Mouse (Mus musculus) layer of hippocampus, adult 8-10 months (tissue): ENCODE results near the gene Cdk19. TPM values are rescaled to one million over a fixed set of nuclear protein-coding genes. Genes with fewer than 3 reads are reported as not detected.
"Not testable (repeated sequence)": the region's sequence is repeated elsewhere in the genome, so short reads cannot be mapped to it uniquely, and the experiment has no call there.

Experiments used
- DNase-seq, 2 experiments: peaks; one replicate each; pipeline ENCODE4 v3.0.0; 2022; ENCODE audit warnings: low spot score in 2 of 2
- total RNA-seq, 4 experiments: library from RNA; stranded (reverse); gene quantifications; 2 replicates each; pipeline ENCODE4 v1.2.4; 2022

The Cdk19 gene
- total RNA-seq, 4 experiments from 2014 or later, result 32.8 to 35.1 (median 34.0) TPM

GRCm38 (mm10) chr10:40385397-40385796 is 46.0 kb downstream of the Cdk19 start:
- DNase-seq, result no peak

DNA sequence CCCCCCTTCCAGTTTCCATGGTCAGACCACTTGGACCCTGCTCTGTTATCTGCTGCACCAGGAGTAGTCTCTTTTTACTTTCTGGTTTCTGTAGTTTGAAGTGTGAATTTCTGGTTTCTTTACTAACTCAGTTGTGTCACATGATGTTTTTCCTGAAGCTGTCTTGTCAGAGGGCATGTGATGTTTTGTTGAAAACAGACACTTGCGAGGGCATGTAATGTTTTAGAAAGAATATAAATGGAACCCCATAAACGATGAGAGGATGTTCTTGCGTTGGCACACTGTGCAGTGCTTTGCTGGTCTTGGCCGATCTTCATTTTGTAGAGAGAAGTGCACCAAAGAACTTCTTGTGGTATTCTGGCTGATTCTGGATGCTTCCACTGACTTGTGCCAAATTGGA is 46.8 kb downstream of the Cdk19 start:
- DNase-seq, result no peak

DNA sequence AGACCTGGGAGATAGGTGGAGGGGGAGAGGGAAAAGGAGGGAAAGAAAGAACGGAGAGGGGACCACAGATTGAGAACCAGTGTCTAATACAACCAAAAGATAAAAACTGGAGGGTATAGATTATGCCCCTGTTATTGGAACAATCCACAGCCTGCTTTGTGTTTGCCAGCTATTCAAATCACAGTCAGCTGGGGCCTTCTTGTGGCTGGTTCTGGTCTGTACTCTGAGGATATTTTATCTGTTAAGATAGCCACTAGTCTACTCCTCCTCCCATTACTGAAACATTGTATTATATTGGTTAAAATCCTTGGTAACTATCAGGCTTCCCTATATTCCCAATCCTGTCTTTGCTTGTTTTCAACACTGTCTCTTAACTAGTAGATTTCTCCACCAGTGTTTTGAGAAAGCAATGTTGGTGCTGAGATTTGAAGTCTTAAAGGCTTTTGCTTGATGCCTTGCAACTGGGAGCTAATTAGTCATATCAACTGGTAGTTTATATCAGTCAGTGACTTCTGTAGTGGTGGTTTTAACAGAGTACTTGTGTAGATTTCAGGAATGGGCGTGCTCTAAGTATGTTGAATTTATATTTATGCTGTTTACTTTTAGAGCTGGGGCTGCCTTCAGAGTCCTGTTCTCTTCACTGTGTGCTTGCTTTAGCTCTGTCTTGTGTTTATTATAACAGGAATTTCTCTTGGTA is 54.2 kb downstream of the Cdk19 start:
- no peak for DNase-seq

DNA sequence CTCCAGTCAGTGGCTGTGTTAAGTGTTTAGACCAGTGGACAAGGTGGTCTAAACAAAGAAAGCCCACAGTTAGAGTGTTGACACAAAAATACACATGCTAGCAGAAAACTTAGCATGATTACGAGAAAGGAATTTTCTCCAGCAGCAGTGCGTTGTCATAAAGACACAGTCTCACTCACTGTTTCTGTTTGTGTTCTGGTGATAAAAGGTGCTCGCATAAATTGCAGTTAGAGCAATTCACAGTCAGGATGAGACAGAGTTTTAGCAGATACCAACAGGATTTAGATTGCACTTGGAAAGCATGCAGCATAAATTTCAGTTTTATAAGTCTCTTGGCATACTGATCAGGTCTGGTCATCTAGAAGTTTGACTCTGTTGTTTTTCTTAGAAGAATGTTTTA is 59.5 kb downstream of the Cdk19 start:
- DNase-seq, result no peak

DNA sequence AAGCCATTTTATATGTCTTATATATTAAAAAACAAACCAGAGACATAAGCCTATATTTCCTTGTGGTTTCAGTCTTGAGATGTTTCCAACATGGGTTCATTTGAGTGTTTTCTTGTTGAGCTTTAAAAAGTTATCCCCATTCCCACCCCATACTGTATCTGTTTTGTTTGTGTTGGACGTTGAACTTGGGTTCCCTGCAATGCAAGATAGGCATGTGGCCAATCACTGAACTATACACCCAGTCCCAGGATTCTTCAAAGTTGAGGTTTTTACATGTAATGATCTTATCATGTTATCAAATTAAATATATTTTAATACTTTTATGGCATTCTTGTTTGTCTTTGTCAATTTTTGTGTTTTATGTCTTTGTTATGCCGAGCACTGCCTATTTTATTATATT is 60.0 kb downstream of the Cdk19 start:
- no peak for DNase-seq

DNA sequence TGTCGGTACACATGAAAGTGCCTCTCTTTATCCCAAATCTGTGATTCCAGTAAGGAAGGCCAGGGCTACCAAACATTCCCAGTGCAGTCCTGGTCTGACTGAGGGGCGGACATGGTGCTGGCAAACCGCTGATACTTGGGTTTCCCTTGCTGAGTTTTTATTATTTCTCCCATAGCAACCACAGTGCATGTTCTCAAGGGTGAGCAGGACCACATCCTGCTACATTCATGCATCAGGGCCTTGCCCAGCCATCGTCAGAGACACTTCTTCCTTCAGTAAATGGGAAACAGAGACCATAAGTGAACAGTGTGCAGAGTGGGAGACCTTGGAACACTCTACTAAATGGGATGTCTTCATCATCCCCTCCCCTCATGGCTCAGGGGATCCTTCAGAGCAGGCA is 60.9 kb downstream of the Cdk19 start:
- DNase-seq, result no peak

DNA sequence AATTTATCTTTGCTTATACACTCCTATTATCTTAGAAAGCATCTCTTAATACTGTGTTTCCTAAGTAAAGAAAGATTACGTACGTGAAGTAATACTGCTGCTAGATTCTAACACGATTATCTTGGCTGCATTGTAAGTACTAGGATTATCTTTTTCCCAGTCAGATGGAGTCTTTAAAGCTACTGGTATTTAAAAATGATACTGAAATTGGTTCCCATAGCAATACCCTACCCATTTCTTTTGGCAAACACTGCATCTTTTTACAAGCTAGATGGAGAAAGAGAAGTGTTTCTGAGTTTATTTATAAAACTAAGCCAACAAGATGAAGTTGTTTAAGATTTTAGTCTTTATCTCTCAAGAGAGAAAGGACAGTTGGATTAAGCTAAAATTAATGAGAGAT is 67.3 kb downstream of the Cdk19 start:
- no peak for DNase-seq

GRCm38 (mm10) chr10:40409336-40409735 is 70.0 kb downstream of the Cdk19 start:
- DNase-seq, result no peak

GRCm38 (mm10) chr10:40411370-40411769 is 72.0 kb downstream of the Cdk19 start:
- DNase-seq, result no peak

DNA sequence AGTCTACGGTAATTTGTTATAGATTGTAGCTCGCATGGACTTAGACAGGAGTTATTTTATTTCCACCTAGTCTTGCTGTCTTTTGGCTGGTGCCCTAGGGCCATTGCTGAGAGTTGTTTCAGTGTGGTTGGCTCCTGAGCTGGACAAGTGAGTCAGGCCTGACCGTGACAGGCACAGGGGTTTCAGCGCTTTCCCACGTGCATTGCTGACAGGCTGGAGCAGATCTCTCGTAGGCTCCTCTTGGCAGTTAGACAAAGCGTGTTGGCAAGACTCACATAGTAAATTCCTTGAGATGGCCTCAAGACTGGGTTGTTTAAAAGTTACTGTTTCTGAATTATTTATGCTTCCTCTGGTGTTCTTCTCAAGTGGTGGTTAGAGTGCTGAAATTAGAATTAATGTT is 77.6 kb downstream of the Cdk19 start:
- peak; percentile 30 to 51 for DNase-seq

DNA sequence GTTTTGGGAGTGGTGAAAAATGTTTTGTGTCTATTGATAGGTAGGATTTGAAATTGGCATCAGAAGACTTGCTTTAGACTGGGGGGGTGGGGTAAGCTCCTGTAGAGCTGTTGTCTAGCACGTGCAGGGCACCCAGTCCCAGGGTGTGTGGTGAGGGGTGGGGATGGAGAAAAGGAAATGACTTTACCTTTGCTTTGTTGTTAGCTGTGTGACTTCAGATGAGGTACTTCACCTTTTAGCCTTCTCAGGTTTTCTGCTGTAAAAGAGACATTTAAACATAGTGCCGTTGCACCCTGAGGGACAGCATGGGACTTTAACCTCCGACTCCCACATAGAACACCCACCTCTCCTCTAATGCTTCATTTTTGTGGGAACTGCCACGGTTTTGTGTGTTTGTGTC is 80.5 kb downstream of the Cdk19 start:
- DNase-seq, result no peak

- DNase-seq, result no peak
These were observed 81.3 kb downstream of the Cdk19 start for GRCm38 (mm10) chr10:40420703-40421102.

- DNase-seq, result no peak
These were observed 82.4 kb downstream of the Cdk19 start for GRCm38 (mm10) chr10:40421724-40422123.

DNA sequence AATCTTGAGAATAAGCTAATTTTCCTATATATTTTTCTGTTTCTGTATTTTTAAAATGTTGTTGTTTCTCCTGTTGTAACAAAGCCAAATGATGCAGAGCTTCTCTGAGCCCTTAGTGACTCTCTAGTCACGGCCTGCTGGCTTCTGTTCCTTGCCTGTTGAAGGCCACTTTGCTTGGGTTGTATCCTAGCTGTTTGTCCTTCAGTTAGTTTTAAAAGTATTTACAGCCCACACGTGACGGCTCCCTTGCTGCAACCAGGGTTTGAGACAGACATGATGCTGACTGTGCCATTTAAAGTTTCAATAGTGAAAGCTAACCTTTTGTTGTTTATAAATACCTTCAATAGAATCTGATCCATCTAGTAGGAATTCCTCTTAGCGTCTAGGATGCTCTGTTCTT is 83.3 kb downstream of the Cdk19 start:
- no peak for DNase-seq

- DNase-seq, result not testable (repeated sequence)
These were observed 85.1 kb downstream of the Cdk19 start for GRCm38 (mm10) chr10:40424428-40424827.

DNA sequence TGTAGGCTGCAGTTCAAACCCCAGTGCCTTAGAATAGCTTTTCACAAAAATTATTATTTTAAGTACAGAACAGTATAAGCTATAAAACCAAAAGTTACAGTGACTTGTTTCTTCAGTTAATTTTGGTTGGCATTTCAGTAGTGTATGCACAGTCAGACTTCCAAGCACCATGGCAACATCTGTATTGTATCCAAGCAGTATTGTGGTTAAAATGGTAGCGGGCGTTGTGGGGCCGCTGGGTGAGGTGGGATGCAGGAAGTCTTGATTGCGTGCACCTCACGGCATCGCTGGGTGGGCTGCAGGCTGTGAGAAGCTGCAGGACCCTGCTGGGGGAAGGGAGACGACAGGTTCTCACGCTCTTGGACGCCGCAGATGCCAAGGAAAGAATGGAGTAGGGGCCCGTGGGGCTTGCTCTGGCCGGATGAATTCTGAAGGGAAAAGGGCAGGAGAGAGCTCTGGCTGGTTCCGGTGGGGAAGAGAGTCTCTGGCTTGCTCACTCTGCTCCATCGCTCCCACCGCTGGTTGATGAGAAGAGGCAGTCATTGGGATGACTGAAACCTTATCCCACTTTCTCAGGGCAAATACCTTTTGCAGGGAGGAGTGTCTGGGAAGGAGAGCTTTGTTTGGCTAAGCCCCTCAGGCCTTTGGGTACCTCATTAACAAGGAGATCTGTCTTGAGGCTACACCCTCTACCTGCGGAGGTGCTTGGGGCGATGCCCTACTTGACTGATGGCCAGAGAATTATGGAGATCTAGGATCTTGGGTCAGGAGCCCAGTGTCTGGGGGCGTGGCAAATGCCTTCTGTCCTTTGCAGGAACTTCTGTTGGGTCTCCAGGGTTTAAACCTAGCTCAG is 86.1 kb downstream of the Cdk19 start:
- no peak for DNase-seq

DNA sequence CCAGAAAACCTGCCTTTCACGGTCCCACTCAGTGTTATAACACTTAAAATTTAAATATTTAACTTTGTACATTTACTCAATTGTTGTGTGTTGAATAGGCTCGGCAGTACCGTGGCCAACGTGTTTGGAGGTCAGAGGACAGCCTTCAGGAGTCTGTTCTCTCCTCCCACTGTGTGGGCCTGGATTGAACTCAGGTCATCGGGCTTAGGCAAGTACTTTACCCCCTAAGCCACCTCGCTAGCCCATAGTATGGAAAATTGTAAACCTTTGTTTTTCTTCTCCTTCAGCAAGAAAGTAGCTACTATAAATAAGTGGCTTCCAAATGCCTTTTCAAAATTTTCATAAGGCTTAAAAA is 86.7 kb downstream of the Cdk19 start:
- no peak for DNase-seq

GRCm38 (mm10) chr10:40428633-40429032 is 89.3 kb downstream of the Cdk19 start:
- no peak for DNase-seq

- DNase-seq, result no peak
These were observed 89.7 kb downstream of the Cdk19 start for GRCm38 (mm10) chr10:40429081-40429480.

DNA sequence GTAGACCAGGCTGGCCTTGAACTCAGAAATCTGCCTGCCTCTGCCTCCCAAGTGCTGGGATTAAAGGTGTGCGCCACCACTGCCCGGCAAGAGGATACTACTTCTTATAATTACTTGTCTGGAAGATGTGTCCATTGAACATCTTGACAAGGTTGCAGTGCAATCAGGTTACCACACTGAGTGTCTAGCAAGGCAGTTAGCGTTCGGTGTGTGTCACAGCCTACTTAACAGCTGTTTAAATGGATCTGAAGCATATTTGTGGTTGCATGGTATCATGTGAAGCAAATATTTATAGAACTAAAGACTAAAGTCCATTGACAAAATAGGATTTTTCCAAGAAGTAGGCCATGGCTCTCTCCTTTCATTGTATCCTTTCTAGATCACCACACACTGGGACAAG is 90.8 kb downstream of the Cdk19 start:
- no peak for DNase-seq

DNA sequence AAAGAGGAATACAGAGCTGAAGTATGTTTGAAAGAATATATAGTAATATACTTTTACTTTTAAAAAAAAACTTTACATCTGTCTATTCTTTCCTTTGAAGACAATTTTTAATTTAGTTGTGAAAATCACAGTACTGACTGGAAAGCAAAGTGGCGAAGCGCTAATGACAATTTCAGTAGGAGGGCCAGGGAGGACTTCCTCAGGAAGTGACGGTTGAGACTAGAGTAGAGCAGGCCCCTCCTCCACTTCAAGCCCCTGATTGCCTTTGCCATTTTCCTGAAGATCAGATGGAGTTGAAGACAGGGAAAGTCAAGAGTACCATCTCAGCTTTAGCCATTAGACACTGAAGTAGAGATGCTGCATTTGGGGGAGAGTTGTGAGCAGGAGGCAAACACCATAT is 92.6 kb downstream of the Cdk19 start:
- no peak for DNase-seq

- no peak for DNase-seq
These were observed 93.0 kb downstream of the Cdk19 start for GRCm38 (mm10) chr10:40432375-40432774.

- DNase-seq, result no peak
These were observed 96.0 kb downstream of the Cdk19 start for GRCm38 (mm10) chr10:40435402-40435801.
